Mouse (Mus musculus): Measurements from ENCODE around the gene Opcml. TPM values are rescaled to one million over a fixed set of nuclear protein-coding genes. Genes with fewer than 3 reads are reported as not detected.

Opcml gene
- polyA plus RNA-seq, 1 experiment = 1.8 TPM

- no peak overlapping the region for H3K4me3 ChIP-seq (ENCODE audit: insufficient read depth, low read depth, low read length)
- H3K27ac ChIP-seq (replicated peaks; ENCODE audit: low read depth, low read length) = no peak overlapping the region
- H3K4me1 ChIP-seq (ENCODE audit: control insufficient read depth, insufficient read depth, insufficient read length, low read length) = no peaks in the 10 kb centered on the region
These were observed 13.9 kb downstream of the Opcml start for GRCm38 (mm10) chr9:27804461-27804860.

GRCm38 (mm10) chr9:27809741-27810140 is 19.2 kb downstream of the Opcml start:
- no peak overlapping the region for H3K27ac ChIP-seq (replicated peaks; ENCODE audit: low read depth, low read length)
- H3K4me3 ChIP-seq (ENCODE audit: insufficient read depth, low read depth, low read length) = no peak overlapping the region
- H3K4me1 ChIP-seq (ENCODE audit: control insufficient read depth, insufficient read depth, insufficient read length, low read length) = no peaks in the 10 kb centered on the region

- Histone ChIP-seq H3K4me3 (ENCODE audit: insufficient read depth, low read depth, low read length) (no peak overlapping the region), H3K27ac (replicated peaks; ENCODE audit: low read depth, low read length) (peak overlapping the region; percentile 67), H3K4me1 (ENCODE audit: control insufficient read depth, insufficient read depth, insufficient read length, low read length) (no peaks in the 10 kb centered on the region)
These were observed 22.7 kb downstream of the Opcml start for GRCm38 (mm10) chr9:27813207-27813790.

- Histone ChIP-seq H3K27ac (replicated peaks; ENCODE audit: low read depth, low read length) (no peak overlapping the region), H3K4me3 (ENCODE audit: insufficient read depth, low read depth, low read length) (no peak overlapping the region), H3K4me1 (ENCODE audit: control insufficient read depth, insufficient read depth, insufficient read length, low read length) (no peaks in the 10 kb centered on the region)
These were observed 23.6 kb downstream of the Opcml start for GRCm38 (mm10) chr9:27814161-27814560.

GRCm38 (mm10) chr9:27821197-27821596 is 30.6 kb downstream of the Opcml start:
- Histone ChIP-seq H3K4me1 (ENCODE audit: control insufficient read depth, insufficient read depth, insufficient read length, low read length) (no peaks in the 10 kb centered on the region), H3K4me3 (ENCODE audit: insufficient read depth, low read depth, low read length) (no peak overlapping the region), H3K27ac (replicated peaks; ENCODE audit: low read depth, low read length) (no peak overlapping the region)

- H3K27ac ChIP-seq (replicated peaks; ENCODE audit: low read depth, low read length) = no peak overlapping the region
- no peak overlapping the region for H3K4me3 ChIP-seq (ENCODE audit: insufficient read depth, low read depth, low read length)
These were observed 32.1 kb downstream of the Opcml start for GRCm38 (mm10) chr9:27822681-27823080.

GRCm38 (mm10) chr9:27824424-27824823 is 33.8 kb downstream of the Opcml start:
- no peak overlapping the region for H3K27ac ChIP-seq (replicated peaks; ENCODE audit: low read depth, low read length)
- no peaks in the 10 kb centered on the region for H3K4me1 ChIP-seq (ENCODE audit: control insufficient read depth, insufficient read depth, insufficient read length, low read length)
- no peak overlapping the region for H3K4me3 ChIP-seq (ENCODE audit: insufficient read depth, low read depth, low read length)

More at GRCm38 (mm10) chr9:27822681-27823080, 32.1 kb downstream of the Opcml start:
- H3K4me1 ChIP-seq (ENCODE audit: control insufficient read depth, insufficient read depth, insufficient read length, low read length) = no peaks in the 10 kb centered on the region

- Histone ChIP-seq H3K4me1 (ENCODE audit: control insufficient read depth, insufficient read depth, insufficient read length, low read length) (no peaks in the 10 kb centered on the region), H3K4me3 (ENCODE audit: insufficient read depth, low read depth, low read length) (no peak overlapping the region), H3K27ac (replicated peaks; ENCODE audit: low read depth, low read length) (no peak overlapping the region)
These were observed 39.9 kb downstream of the Opcml start for GRCm38 (mm10) chr9:27830519-27830918.

GRCm38 (mm10) chr9:27842806-27843205 is 52.2 kb downstream of the Opcml start:
- Histone ChIP-seq H3K4me3 (ENCODE audit: insufficient read depth, low read depth, low read length) (no peak overlapping the region), H3K4me1 (ENCODE audit: control insufficient read depth, insufficient read depth, insufficient read length, low read length) (no peaks in the 10 kb centered on the region), H3K27ac (replicated peaks; ENCODE audit: low read depth, low read length) (no peak overlapping the region)

- Histone ChIP-seq H3K4me3 (ENCODE audit: insufficient read depth, low read depth, low read length) (no peak overlapping the region), H3K27ac (replicated peaks; ENCODE audit: low read depth, low read length) (no peak overlapping the region), H3K4me1 (ENCODE audit: control insufficient read depth, insufficient read depth, insufficient read length, low read length) (no peaks in the 10 kb centered on the region)
These were observed 81.0 kb downstream of the Opcml start for GRCm38 (mm10) chr9:27871624-27872023.

- Histone ChIP-seq H3K4me1 (ENCODE audit: control insufficient read depth, insufficient read depth, insufficient read length, low read length) (no peaks in the 10 kb centered on the region), H3K27ac (replicated peaks; ENCODE audit: low read depth, low read length) (no peak overlapping the region), H3K4me3 (ENCODE audit: insufficient read depth, low read depth, low read length) (no peak overlapping the region)
These were observed 99.1 kb downstream of the Opcml start for GRCm38 (mm10) chr9:27889636-27890035.

- Histone ChIP-seq H3K4me3 (ENCODE audit: insufficient read depth, low read depth, low read length) (no peak overlapping the region), H3K27ac (replicated peaks; ENCODE audit: low read depth, low read length) (no peak overlapping the region), H3K4me1 (ENCODE audit: control insufficient read depth, insufficient read depth, insufficient read length, low read length) (no peaks in the 10 kb centered on the region)
These were observed 126.7 kb downstream of the Opcml start for GRCm38 (mm10) chr9:27917250-27917649.

GRCm38 (mm10) chr9:27923495-27923894 is 132.9 kb downstream of the Opcml start:
- H3K4me3 ChIP-seq (ENCODE audit: insufficient read depth, low read depth, low read length) = no peak overlapping the region
- H3K27ac ChIP-seq (replicated peaks; ENCODE audit: low read depth, low read length) = no peak overlapping the region
- no peaks in the 10 kb centered on the region for H3K4me1 ChIP-seq (ENCODE audit: control insufficient read depth, insufficient read depth, insufficient read length, low read length)

- H3K4me3 ChIP-seq (ENCODE audit: insufficient read depth, low read depth, low read length) = no peak overlapping the region
- H3K4me1 ChIP-seq (ENCODE audit: control insufficient read depth, insufficient read depth, insufficient read length, low read length) = no peaks in the 10 kb centered on the region
These were observed 133.6 kb downstream of the Opcml start for GRCm38 (mm10) chr9:27923945-27924825.

GRCm38 (mm10) chr9:27925650-27926049 is 135.1 kb downstream of the Opcml start:
- H3K27ac ChIP-seq (replicated peaks; ENCODE audit: low read depth, low read length) = no peak overlapping the region
- H3K4me1 ChIP-seq (ENCODE audit: control insufficient read depth, insufficient read depth, insufficient read length, low read length) = no peaks in the 10 kb centered on the region
- H3K4me3 ChIP-seq (ENCODE audit: insufficient read depth, low read depth, low read length) = no peak overlapping the region

More at GRCm38 (mm10) chr9:27923945-27924825, 133.6 kb downstream of the Opcml start:
- no peak overlapping the region for H3K27ac ChIP-seq (replicated peaks; ENCODE audit: low read depth, low read length)

- no peak overlapping the region for H3K27ac ChIP-seq (replicated peaks; ENCODE audit: low read depth, low read length)
- no peaks in the 10 kb centered on the region for H3K4me1 ChIP-seq (ENCODE audit: control insufficient read depth, insufficient read depth, insufficient read length, low read length)
- no peak overlapping the region for H3K4me3 ChIP-seq (ENCODE audit: insufficient read depth, low read depth, low read length)
These were observed 146.7 kb downstream of the Opcml start for GRCm38 (mm10) chr9:27937253-27937652.
